Mouse (Mus musculus) heart, embryonic 14.5 days (tissue): ENCODE data around the gene Vps13c. TPM values are rescaled to one million over a fixed set of nuclear protein-coding genes. Genes with fewer than 3 reads are reported as not detected.

Experiments
- ATAC-seq: fragments of 200-750 bp; cut with Nextera tagmentation; 2 replicates; pipeline ENCODE4 v1.8.0; 2017; ENCODE audit warnings: low read depth, moderate TSS enrichment; ENCODE audit not compliant: insufficient number of reproducible peaks, insufficient read depth, low FRiP score
- H3K27ac ChIP-seq, 2 experiments: fragments of 200-500 bp in 1 of 2; fragments of 300-500 bp in 1 of 2; sonication (generic) in 1 of 2; replicated peaks in 1 of 2; 2 replicates each; pipeline ENCODE4 v1.5.1; 2012 to 2014; ENCODE audit warnings: low read depth in 2 of 2, low read length in 2 of 2, control low read depth in 1 of 2, mild to moderate bottlenecking in 1 of 2, mixed read lengths in 1 of 2; ENCODE audit not compliant: control insufficient read depth in 1 of 2, insufficient read depth in 1 of 2
- H3K27me3 ChIP-seq: fragments of 300-500 bp; sonication (generic); 2 replicates; pipeline ENCODE4 v1.6.1; 2014; ENCODE audit warnings: mild to moderate bottlenecking, low read length, control low read depth; ENCODE audit not compliant: control insufficient read depth, insufficient read depth
- H3K36me3 ChIP-seq: fragments of 300-500 bp; sonication (generic); 2 replicates; pipeline ENCODE4 v1.6.1; 2014; ENCODE audit warnings: mild to moderate bottlenecking, control low read depth, low read length, mixed read lengths; ENCODE audit not compliant: control insufficient read depth, insufficient read depth
- H3K4me1 ChIP-seq, 2 experiments: fragments of 200-500 bp in 1 of 2; fragments of 300-500 bp in 1 of 2; sonication (generic) in 1 of 2; 2 replicates each; pipeline ENCODE4 v1.6.1; 2012 to 2014; ENCODE audit warnings: low read length in 2 of 2, control low read depth in 1 of 2, mixed read lengths in 1 of 2; ENCODE audit not compliant: control insufficient read depth in 2 of 2, insufficient read depth in 2 of 2
- H3K4me2 ChIP-seq: fragments of 300-500 bp; sonication (generic); 2 replicates; pipeline ENCODE4 v1.6.1; 2014; ENCODE audit warnings: mild to moderate bottlenecking, low read length
- H3K4me3 ChIP-seq, 2 experiments: fragments of 200-500 bp in 1 of 2; fragments of 300-500 bp in 1 of 2; sonication (generic) in 1 of 2; 2 replicates each; pipeline ENCODE4 v1.5.1; 2012 to 2014; ENCODE audit warnings: low read length in 2 of 2, mild to moderate bottlenecking in 2 of 2, control low read depth in 1 of 2, low read depth in 1 of 2, moderate library complexity in 1 of 2; ENCODE audit not compliant: control insufficient read depth in 1 of 2, insufficient read depth in 1 of 2
- H3K9ac ChIP-seq: fragments of 300-500 bp; sonication (generic); 2 replicates; pipeline ENCODE4 v1.6.1; 2014; ENCODE audit warnings: mild to moderate bottlenecking, low read length
- H3K9me3 ChIP-seq: fragments of 300-500 bp; sonication (generic); 2 replicates; pipeline ENCODE4 v1.6.1; 2016; ENCODE audit warnings: low read length, control low read depth; ENCODE audit not compliant: control insufficient read depth
- WGBS: fragments of 180-500 bp; shearing (Covaris S2); extraction: QIAGEN DNeasy Blood & Tissue Kit; methylation state at CpG from one replicate; pipeline ENCODE4 v1.1.7; 2014; 5-methylcytosine and 5-hydroxymethylcytosine counted together
- polyA plus RNA-seq: library from polyadenylated mRNA; unstranded; fragments of >200 nt; fragmentation: Nextera tagmentation; extraction: Ambion mirVana; gene quantifications from 2 replicates; pipeline ENCODE4 v1.2.1, GENCODE M21; 2014

Gene Vps13c
- polyA plus RNA-seq, 1 experiment from 2014 or later, result 7.1 TPM

GRCm38 (mm10) chr9:67886981-67887720, 47.0 kb downstream of the Vps13c start:
- Histone ChIP-seq H3K4me3 (no peak overlapping the region), H3K4me1 (peaks cover 2 to 9% of the 10 kb centered on the region in 2 experiments; a peak in 2 of 4 replicates), H3K9ac (no peak overlapping the region), H3K4me2 (no peak overlapping the region), H3K27ac (no peak overlapping the region), H3K9me3 (no peaks in the 10 kb centered on the region), H3K36me3 (peaks cover 39% of the 10 kb centered on the region), H3K27me3 (no peaks in the 10 kb centered on the region)
- 63% methylated on average over 4 of the region's 4 CpGs for WGBS
- ATAC-seq, result no peak

- Histone ChIP-seq H3K36me3 (peaks cover 56% of the 10 kb centered on the region), H3K4me1 (no peaks in the 10 kb centered on the region), H3K27ac (no peak overlapping the region), H3K4me2 (no peak overlapping the region), H3K9me3 (no peaks in the 10 kb centered on the region), H3K9ac (no peak overlapping the region), H3K27me3 (no peaks in the 10 kb centered on the region), H3K4me3 (no peak overlapping the region)
- ATAC-seq, result no peak
- WGBS, result 64% methylated on average over 1 of the region's 1 CpGs
Observed at GRCm38 (mm10) chr9:67893474-67893873, 53.3 kb downstream of the Vps13c start.

- Histone ChIP-seq H3K27ac (no peak overlapping the region), H3K9me3 (no peaks in the 10 kb centered on the region), H3K4me2 (no peak overlapping the region), H3K9ac (no peak overlapping the region), H3K4me1 (no peaks in the 10 kb centered on the region), H3K27me3 (no peaks in the 10 kb centered on the region), H3K4me3 (no peak overlapping the region), H3K36me3 (peaks cover 65% of the 10 kb centered on the region)
- WGBS, result 82% methylated on average over 12 of the region's 12 CpGs
- no peak for ATAC-seq
Observed at GRCm38 (mm10) chr9:67896646-67897295, 56.6 kb downstream of the Vps13c start.

GRCm38 (mm10) chr9:67900398-67900797, 60.2 kb downstream of the Vps13c start:
- H3K9me3 ChIP-seq, result no peaks in the 10 kb centered on the region
- H3K36me3 ChIP-seq, result peaks cover 51% of the 10 kb centered on the region
- no peak for ATAC-seq
- no peak overlapping the region for H3K4me2 ChIP-seq
- H3K4me1 ChIP-seq, result 0 out of 4 replicates have a peak, but pooled peaks cover 0 to 7% of the 10 kb centered on the region in 2 experiments
- no peak overlapping the region for H3K27ac ChIP-seq
- WGBS, result 53% methylated on average over 5 of the region's 5 CpGs
- H3K4me3 ChIP-seq, result no peak overlapping the region
- H3K27me3 ChIP-seq, result no peaks in the 10 kb centered on the region
- no peak overlapping the region for H3K9ac ChIP-seq

- WGBS, result 49% methylated on average over 6 of the region's 6 CpGs
- peaks cover 65% of the 10 kb centered on the region for H3K36me3 ChIP-seq
- no peak for ATAC-seq
Observed at GRCm38 (mm10) chr9:67904355-67904754, 64.2 kb downstream of the Vps13c start.

GRCm38 (mm10) chr9:67905541-67905940, 65.3 kb downstream of the Vps13c start:
- no peak overlapping the region for H3K27ac ChIP-seq
- H3K4me3 ChIP-seq, result no peak overlapping the region
- H3K27me3 ChIP-seq, result no peaks in the 10 kb centered on the region
- 76% methylated on average over 2 of the region's 2 CpGs for WGBS
- no peaks in the 10 kb centered on the region for H3K9me3 ChIP-seq
- H3K36me3 ChIP-seq, result peaks cover 74% of the 10 kb centered on the region
- no peak overlapping the region for H3K4me2 ChIP-seq
- 0 out of 4 replicates have a peak, but pooled peaks cover 0 to 7% of the 10 kb centered on the region in 2 experiments for H3K4me1 ChIP-seq
- ATAC-seq, result no peak
- H3K9ac ChIP-seq, result no peak overlapping the region

More at GRCm38 (mm10) chr9:67904355-67904754, 64.2 kb downstream of the Vps13c start:
- Histone ChIP-seq H3K4me1 (0 out of 4 replicates have a peak, but pooled peaks cover 0 to 7% of the 10 kb centered on the region in 2 experiments), H3K27me3 (no peaks in the 10 kb centered on the region), H3K4me3 (no peak overlapping the region), H3K9me3 (no peaks in the 10 kb centered on the region), H3K9ac (no peak overlapping the region), H3K4me2 (no peak overlapping the region), H3K27ac (no peak overlapping the region)

GRCm38 (mm10) chr9:67914681-67915080, 74.5 kb downstream of the Vps13c start:
- no peaks in the 10 kb centered on the region for H3K9me3 ChIP-seq
- ATAC-seq, result no peak

More at GRCm38 (mm10) chr9:67914681-67915080, 74.5 kb downstream of the Vps13c start:
- no peaks in the 10 kb centered on the region for H3K27me3 ChIP-seq
- no peak overlapping the region for H3K27ac ChIP-seq
- no peaks in the 10 kb centered on the region for H3K4me1 ChIP-seq
- peaks cover 78% of the 10 kb centered on the region for H3K36me3 ChIP-seq
- no peak overlapping the region for H3K9ac ChIP-seq
- 86% methylated on average over 7 of the region's 7 CpGs for WGBS
- H3K4me2 ChIP-seq, result no peak overlapping the region
- no peak overlapping the region for H3K4me3 ChIP-seq
